Mouse (Mus musculus) hematopoietic stem cell, adult 5-6 weeks (primary cell): ENCODE results near the gene Tnfrsf9. TPM values are rescaled to one million over a fixed set of nuclear protein-coding genes. Genes with fewer than 3 reads are reported as not detected.

Source experiments
- ATAC-seq, 2 experiments: fragments of 125-278 bp in 1 of 2; replicated peaks in 1 of 2; 2 replicates each; pipeline ENCODE4 v1.8.0; 2016 to 2017; ENCODE audit warnings: inconsistent platforms in 2 of 2, mild to moderate bottlenecking in 2 of 2, moderate number of reproducible peaks in 2 of 2, low read depth in 1 of 2, moderate TSS enrichment in 1 of 2; ENCODE audit not compliant: low FRiP score in 2 of 2, poor library complexity in 2 of 2, severe bottlenecking in 2 of 2, insufficient read depth in 1 of 2, low TSS enrichment in 1 of 2
- total RNA-seq: library from RNA; stranded (forward); fragments of 172-1452, 232-1000 nt; gene quantifications from 2 replicates; pipeline ENCODE4 v1.2.3, GENCODE M21; 2017

Gene Tnfrsf9
- total RNA-seq, 1 experiment from 2014 or later: not detected

DNA sequence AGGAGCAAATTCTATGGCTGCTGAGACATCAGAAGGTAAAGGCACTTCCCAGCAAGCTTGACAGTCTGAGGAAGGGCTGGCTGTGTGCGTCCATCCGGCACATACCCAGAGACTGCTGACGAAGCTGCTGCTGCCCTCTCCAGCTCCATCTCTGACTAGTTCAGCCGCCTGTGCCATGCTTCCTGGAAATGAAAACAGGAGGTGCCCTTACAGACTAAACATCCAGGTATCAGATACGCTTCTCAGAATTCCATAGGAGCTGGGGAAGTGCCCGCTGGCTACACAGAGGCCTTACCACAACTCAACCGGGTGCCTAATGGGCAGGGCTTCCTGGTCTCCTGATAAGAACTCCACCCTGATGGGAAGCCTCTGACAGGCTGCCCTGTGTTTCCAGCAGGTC is 44.2 kb downstream of the Tnfrsf9 start:
- no peak for ATAC-seq

DNA sequence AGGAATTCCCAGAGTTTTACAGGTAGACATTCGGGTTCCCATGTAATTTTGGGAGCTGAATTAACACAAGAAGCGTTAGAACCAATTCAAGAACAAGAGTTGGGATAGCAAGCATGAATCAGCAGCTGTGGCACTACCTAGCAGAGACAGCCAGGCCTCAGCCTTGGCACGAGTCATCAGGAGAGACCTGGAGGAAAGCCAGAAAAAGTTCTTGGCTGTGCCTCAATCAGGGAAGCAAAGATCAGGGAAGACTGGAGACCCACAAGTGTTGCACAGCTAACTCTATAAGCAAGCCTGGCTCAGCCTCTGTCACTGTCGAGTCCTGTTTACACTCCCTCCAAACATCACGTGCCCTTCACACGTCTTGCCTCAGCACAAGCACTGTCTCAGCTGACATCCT is 47.9 kb downstream of the Tnfrsf9 start:
- no peak for ATAC-seq

DNA sequence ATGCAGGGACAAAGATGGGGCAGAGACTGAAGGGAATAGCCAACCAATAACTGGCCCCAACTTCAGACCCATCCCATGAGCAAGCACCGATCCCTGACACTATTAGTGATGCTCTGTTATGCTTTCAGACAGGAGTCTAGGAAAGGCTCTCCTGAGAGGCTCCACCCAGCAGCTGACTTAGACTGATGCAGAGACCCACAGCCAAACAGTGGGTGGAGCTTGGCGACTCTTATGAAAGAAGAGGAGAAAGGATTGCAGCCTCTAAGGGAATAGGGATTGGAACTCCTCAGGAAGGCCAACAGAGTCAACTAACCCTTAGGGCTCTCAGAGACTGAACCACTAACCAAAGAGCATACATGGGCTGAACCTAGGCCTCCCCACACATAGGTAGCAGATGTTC is 49.3 kb downstream of the Tnfrsf9 start:
- no peak for ATAC-seq

DNA sequence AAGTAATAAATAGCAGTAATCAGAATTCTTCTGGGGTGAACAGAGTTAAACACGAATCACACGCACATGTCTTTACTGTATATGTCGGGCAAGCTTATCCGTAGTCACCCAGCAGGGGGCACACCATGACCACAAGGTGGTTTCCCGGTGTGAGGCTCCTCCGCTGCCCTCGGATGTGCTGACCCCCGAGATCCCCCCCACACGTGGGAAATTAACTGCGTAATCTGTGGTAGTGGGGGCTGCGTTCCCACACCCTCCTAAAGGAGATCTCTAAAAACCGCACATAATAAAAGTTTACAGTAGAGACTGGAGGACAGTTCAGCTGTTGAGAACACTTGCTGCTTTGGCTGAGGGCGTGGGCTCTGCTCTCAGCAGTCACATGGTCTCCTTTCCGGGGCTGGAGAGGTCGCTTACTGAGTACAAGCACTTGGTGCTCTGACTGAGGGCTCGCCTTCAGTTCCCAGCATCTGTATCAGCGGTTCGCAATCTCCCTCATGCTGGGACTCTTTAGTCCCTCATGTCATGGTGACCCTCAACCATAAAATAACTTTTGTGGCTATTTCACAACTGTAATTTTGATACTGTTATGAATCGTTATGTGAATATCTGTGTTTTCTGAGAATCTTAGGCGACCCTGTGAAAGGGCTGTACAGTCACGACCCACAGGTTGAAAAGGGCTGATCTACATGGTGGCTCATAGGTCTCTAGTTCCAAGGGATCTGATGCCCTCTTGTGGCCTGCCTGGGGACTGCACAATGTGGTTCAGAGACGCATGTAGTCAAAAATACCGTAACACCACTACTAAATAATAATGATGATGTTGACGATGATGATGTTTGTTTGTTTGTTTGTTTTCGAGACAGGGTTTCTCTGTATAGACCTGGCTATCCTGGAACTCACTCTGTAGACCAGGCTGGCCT is 50.5 kb downstream of the Tnfrsf9 start:
- peak; percentile 81 to 89 for ATAC-seq

DNA sequence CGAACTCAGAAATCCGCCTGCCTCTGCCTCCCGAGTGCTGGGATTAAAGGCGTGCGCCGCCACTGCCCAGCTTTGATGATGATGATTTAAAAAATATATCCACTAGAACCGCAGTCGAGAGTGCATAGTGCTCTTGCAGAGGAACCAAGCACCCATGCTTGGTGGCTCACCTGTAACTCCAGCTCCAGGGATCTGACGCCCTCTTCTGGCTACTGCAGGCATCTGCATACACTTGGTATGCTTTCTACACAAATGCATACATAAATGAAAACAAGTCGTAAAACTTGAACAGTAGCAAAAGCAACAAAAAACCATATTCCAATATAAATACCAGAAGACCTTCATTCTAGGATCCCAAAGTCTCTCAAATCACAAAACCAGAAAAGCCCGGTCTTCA is 51.2 kb downstream of the Tnfrsf9 start:
- ATAC-seq: no peak

DNA sequence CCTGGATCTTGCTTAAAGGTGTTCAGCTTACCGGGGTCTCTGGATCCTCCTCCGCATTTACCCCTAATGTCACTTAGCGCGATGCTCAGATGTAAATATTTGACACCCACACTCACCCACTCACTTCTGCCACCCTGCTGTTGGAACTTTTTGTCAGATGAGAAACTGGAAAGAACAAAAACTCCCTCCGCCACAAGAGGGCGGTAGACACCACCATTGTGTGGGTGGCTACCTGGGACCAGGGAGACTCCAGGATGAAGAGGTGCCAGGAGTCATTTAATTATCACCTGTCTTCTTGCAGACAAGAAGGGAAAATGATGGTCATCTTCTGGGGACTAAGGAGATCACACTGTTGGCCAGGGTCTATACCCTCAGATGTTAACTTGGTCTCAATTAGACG is 52.2 kb downstream of the Tnfrsf9 start:
- ATAC-seq: peak in 1 of 2 experiments; percentile 39; a peak in 2 of 4 replicates

DNA sequence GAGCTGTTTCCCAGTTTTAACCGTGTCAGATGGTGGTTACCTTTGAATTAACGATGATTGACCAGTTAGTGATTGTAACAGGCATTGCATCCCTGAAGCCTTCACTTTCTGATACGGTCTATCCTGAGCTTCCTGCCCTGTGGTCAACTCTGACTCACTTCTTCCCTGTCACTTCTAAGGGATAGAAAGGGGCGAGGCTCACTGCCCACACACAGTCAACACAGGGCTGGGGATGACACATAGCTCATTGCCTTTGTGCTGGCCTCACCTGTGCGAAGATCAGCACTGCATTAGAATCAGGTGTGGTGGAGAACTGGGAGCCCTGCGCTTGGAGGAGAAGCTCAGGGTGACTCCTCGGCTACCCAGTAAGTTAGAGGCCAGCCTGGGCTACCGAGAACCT is 54.6 kb downstream of the Tnfrsf9 start:
- ATAC-seq: no peak

DNA sequence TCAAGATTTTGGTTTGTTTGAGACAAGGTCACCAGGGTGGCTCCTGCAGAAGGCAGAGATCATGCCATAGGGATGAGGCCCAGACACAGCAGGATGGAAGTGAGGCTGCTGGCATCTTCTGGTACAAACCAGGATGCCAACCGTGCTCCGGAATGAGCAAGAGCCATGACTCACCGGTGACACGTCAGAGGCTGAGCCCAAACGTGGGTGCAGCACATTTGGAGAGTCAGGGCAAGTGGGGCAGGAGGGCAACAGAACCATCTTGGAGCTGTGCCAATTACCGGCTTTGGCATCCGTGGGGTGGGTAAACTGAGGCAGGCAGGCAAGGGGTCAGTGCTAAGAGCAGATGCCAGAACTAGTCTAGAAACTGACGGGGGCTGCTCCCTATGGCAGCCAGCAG is 58.9 kb downstream of the Tnfrsf9 start:
- ATAC-seq: no peak

DNA sequence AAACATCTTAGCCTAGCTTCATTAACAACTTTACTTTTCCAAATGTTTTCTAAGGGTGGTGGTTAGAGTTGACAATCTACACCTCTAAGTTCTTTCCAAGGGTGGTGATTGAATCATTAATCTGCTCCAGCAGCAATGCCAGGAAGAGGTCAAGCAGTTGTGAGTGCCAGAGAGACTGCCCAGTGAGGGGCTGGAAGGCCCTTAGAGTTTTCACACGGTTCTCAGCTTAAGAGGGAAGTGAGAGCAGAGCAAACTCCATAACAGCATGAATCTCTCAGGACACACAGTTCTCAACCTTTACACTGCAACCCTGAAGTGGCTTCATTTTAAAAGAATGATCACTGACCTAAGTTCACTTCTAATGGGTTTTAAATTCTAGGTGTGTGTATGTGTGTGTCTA is 60.8 kb downstream of the Tnfrsf9 start:
- ATAC-seq: no peak

DNA sequence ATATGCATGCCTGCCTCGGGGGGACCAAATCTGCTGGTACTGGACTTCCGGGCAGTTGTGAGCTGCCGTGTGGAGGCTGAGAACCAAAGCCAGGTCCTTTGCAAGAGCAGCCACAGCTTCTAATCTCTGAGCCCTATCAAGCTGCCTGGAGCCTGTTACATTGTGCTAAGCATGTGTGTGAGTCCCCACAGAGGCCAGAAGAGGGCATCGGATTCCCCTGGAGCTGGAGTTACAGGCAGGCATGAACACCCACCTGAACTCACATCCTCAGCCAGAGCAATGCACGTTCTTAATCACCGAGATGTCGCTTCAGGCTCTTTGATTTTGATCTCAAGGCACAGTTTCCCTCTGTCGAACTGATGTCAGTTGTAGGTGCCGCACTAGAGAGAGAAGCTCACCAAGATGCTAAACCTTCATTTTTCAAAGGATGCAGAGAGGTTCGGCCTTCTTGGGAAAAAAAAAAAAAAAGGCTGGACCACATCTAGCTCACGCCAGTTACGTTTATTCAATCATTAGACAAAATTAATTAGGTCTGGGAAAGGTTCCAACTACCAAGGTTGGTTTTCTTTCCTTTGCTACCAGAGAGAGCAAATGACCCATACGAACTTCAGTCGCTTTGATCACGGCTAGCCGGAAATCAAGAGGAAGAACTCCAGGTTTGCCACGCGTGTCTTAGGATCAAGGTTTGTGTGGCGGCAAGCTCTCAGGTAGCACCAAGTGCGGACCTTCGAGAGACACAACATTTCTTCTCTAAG is 64.0 kb downstream of the Tnfrsf9 start:
- no peak for ATAC-seq

DNA sequence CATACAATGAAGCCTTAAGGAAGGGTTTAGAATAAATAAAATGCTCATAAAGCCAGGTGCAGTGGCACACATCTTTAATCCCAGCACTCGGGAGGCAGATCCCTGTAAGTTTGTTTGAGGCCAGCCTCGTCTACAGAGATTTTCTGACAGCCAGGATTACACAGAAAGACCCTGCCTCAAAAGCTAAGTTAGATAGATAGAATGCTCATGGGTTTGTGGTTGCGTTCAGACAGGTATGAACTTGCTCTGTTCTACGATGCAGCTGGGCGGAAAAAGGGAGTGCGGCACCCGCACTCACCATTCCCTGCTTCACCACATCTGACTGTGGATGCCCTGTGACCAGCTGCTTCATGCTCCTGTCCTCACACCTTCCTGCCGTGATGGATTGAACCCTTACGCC is 65.1 kb downstream of the Tnfrsf9 start:
- ATAC-seq: no peak

DNA sequence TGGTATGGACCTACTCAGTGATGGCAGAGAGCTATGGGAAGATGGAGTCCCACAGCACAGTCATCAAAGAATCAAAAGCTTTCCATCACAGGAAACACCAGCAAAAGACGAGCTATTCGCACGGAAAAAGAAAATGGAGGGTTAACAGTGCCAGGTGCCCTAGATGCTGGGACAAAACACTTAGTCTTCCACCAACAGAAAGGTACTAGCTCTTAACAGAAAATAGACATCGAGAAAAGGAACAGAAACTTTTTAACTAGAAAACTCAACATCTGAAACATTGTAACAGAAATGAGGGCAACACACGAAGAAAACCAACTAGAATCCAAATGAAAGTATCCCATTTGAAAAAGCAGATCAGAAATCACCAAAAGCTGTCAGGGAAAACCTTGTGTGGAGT is 65.8 kb downstream of the Tnfrsf9 start:
- ATAC-seq: no peak

DNA sequence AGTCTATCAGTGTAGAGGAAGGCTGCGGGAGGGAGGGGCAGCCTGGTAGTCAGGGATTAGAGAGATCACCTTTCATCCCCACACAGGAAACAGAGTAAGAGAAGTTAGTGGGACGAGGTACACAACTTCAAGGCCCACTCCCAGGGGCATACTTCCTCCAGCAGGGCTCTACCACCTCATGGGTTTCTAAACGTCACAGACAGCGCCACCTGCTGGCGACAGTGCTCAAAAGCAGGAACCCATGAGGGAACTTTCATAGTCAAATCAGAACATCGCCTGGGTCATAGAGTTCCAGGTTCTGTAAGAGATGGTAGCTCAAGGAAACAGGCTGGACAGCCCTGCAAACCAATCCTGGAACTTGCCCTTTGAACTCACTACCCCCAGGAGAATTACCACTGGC is 75.8 kb downstream of the Tnfrsf9 start:
- no peak for ATAC-seq

Other genes starting within 250 kb of the Tnfrsf9 start
- 2.1 and 2.5 TPM in 2 replicates for gene Errfi1, start 60.6 kb upstream of the Tnfrsf9 start, total RNA-seq
- 354 and 401 TPM in 2 replicates for gene Park7, start 125 bp upstream of the Tnfrsf9 start, total RNA-seq
- not detected in 2 replicates for gene Uts2, start 82.5 kb downstream of the Tnfrsf9 start, total RNA-seq
- gene Per3, start 130.1 kb downstream of the Tnfrsf9 start, total RNA-seq: 10.0 and 11.0 TPM in 2 replicates
- gene Vamp3, start 143.4 kb downstream of the Tnfrsf9 start, total RNA-seq: 86.8 and 97.3 TPM in 2 replicates
- gene Gm13090, start 175.0 kb downstream of the Tnfrsf9 start, total RNA-seq: not detected in 2 replicates